Mouse (Mus musculus) limb, embryonic 14.5 days (tissue): ENCODE results near the gene Igsf21. TPM values are rescaled to one million over a fixed set of nuclear protein-coding genes. Genes with fewer than 3 reads are reported as not detected.

Experiments
- ATAC-seq: fragments of 200-750 bp; cut with Nextera tagmentation; 2 replicates; pipeline ENCODE4 v1.8.0; 2017; ENCODE audit warnings: low read depth, moderate number of reproducible peaks, moderate TSS enrichment; ENCODE audit not compliant: low FRiP score
- DNase-seq: peaks from one replicate; pipeline ENCODE4 v3.0.0-alpha.2; 2015; ENCODE audit warnings: low spot score
- H3K27ac ChIP-seq: fragments of 300-500 bp; sonication (generic); replicated peaks from 2 replicates; pipeline ENCODE4 v1.5.1; 2014; ENCODE audit warnings: low read depth, mild to moderate bottlenecking, low read length, moderate library complexity, mixed read lengths
- H3K27me3 ChIP-seq: fragments of 300-500 bp; sonication (generic); 2 replicates; pipeline ENCODE4 v1.6.1; 2014; ENCODE audit warnings: low read length, mixed read lengths; ENCODE audit not compliant: control insufficient read depth, insufficient read depth
- H3K36me3 ChIP-seq: fragments of 300-500 bp; sonication (generic); 2 replicates; pipeline ENCODE4 v1.6.1; 2014; ENCODE audit warnings: mild to moderate bottlenecking, low read length, moderate library complexity, mixed read lengths; ENCODE audit not compliant: control insufficient read depth, insufficient read depth
- H3K4me1 ChIP-seq: fragments of 300-500 bp; sonication (generic); 2 replicates; pipeline ENCODE4 v1.6.1; 2014; ENCODE audit warnings: antibody characterized with exemption, low read length, mixed read lengths; ENCODE audit not compliant: control insufficient read depth, insufficient read depth
- H3K4me2 ChIP-seq: fragments of 300-500 bp; sonication (generic); replicated peaks from 2 replicates; pipeline ENCODE4 v1.6.1; 2014; ENCODE audit warnings: low read depth, mild to moderate bottlenecking, low read length, moderate library complexity; ENCODE audit not compliant: severe bottlenecking
- H3K4me3 ChIP-seq: fragments of 300-500 bp; sonication (generic); replicated peaks from 2 replicates; pipeline ENCODE4 v1.5.1; 2014; ENCODE audit warnings: low read length
- H3K9ac ChIP-seq: fragments of 300-500 bp; sonication (generic); 2 replicates; pipeline ENCODE4 v1.6.1; 2014; ENCODE audit warnings: mild to moderate bottlenecking, low read depth, low read length, moderate library complexity; ENCODE audit not compliant: severe bottlenecking
- H3K9me3 ChIP-seq: fragments of 300-500 bp; sonication (generic); 2 replicates; pipeline ENCODE4 v1.6.1; 2016; ENCODE audit warnings: low read length; ENCODE audit not compliant: control insufficient read depth
- POLR2A ChIP-seq: fragments of 200-500 bp; IDR thresholded peaks from 2 replicates; pipeline ENCODE4 v1.8.0; 2012; ENCODE audit warnings: inconsistent platforms, mild to moderate bottlenecking, moderate library complexity, borderline replicate concordance; ENCODE audit not compliant: insufficient read depth, insufficient read length; ENCODE audit errors: extremely low read depth
- WGBS: fragments of 180-500 bp; shearing (Covaris S2); extraction: QIAGEN DNeasy Blood & Tissue Kit; methylation state at CpG from one replicate; pipeline ENCODE4 v1.1.7; 2014; 5-methylcytosine and 5-hydroxymethylcytosine counted together
- polyA plus RNA-seq, 2 experiments: library from polyadenylated mRNA; depleted of rRNA in 1 of 2; stranded (reverse) in 1 of 2; unstranded in 1 of 2; fragments of >200 nt; fragmentation: Nextera tagmentation in 1 of 2; extraction: Ambion mirVana in 1 of 2; gene quantifications; 2 replicates each; pipeline versions ENCODE4 v1.2.1 to v1.2.3; 2012 to 2014

Igsf21 gene
- polyA plus RNA-seq, 2 experiments: 0.45 to 0.55 TPM

- WGBS: 4% methylated on average over 10 of the region's 10 CpGs
Measured at GRCm38 (mm10) chr4:140244835-140245234, 1.7 kb downstream of the Igsf21 start.

GRCm38 (mm10) chr4:140244161-140244813, 2.3 kb downstream of the Igsf21 start:
- Histone ChIP-seq H3K9me3 (no peaks in the 10 kb centered on the region), H3K36me3 (no peaks in the 10 kb centered on the region), H3K27me3 (peaks cover 72% of the 10 kb centered on the region), H3K4me3 (no peak overlapping the region), H3K9ac (no peak overlapping the region), H3K4me1 (no peaks in the 10 kb centered on the region), H3K4me2 (no peak overlapping the region), H3K27ac (no peak overlapping the region)
- ATAC-seq (no peak), DNase-seq (no peak)
- no peak for TF ChIP-seq POLR2A
- 2% methylated on average over 26 of the region's 40 CpGs for WGBS

More at GRCm38 (mm10) chr4:140244835-140245234, 1.7 kb downstream of the Igsf21 start:
- Histone ChIP-seq H3K4me3 (no peak overlapping the region), H3K27ac (no peak overlapping the region), H3K4me2 (no peak overlapping the region), H3K9ac (no peak overlapping the region), H3K27me3 (peaks cover 78% of the 10 kb centered on the region), H3K36me3 (no peaks in the 10 kb centered on the region), H3K9me3 (no peaks in the 10 kb centered on the region), H3K4me1 (no peaks in the 10 kb centered on the region)
- no peak for DNase-seq
- TF ChIP-seq POLR2A: no peak
- ATAC-seq: no peak

GRCm38 (mm10) chr4:140243231-140243630, 3.4 kb downstream of the Igsf21 start:
- no peak overlapping the region for H3K9ac ChIP-seq
- no peak overlapping the region for H3K27ac ChIP-seq
- H3K27me3 ChIP-seq: peaks cover 62% of the 10 kb centered on the region
- DNase-seq (no peak), ATAC-seq (no peak)
- no peaks in the 10 kb centered on the region for H3K9me3 ChIP-seq
- H3K4me3 ChIP-seq: no peak overlapping the region
- no peaks in the 10 kb centered on the region for H3K36me3 ChIP-seq
- H3K4me2 ChIP-seq: no peak overlapping the region
- no peaks in the 10 kb centered on the region for H3K4me1 ChIP-seq
- WGBS: 15% methylated on average over 15 of the region's 16 CpGs
- TF ChIP-seq POLR2A: no peak

GRCm38 (mm10) chr4:140242291-140242690, 4.3 kb downstream of the Igsf21 start:
- DNase-seq (no peak), ATAC-seq (no peak)
- H3K27ac ChIP-seq: no peak overlapping the region
- no peaks in the 10 kb centered on the region for H3K9me3 ChIP-seq
- 63% methylated on average over 1 of the region's 1 CpGs for WGBS
- H3K4me1 ChIP-seq: no peaks in the 10 kb centered on the region
- H3K4me2 ChIP-seq: no peak overlapping the region
- no peaks in the 10 kb centered on the region for H3K36me3 ChIP-seq
- H3K9ac ChIP-seq: no peak overlapping the region
- no peak overlapping the region for H3K4me3 ChIP-seq
- H3K27me3 ChIP-seq: peaks cover 53% of the 10 kb centered on the region
- TF ChIP-seq POLR2A: no peak

GRCm38 (mm10) chr4:140237305-140237741, 9.3 kb downstream of the Igsf21 start:
- Histone ChIP-seq H3K27ac (no peak overlapping the region), H3K4me1 (no peaks in the 10 kb centered on the region), H3K27me3 (peaks cover 3% of the 10 kb centered on the region; the same call in 1 of the 2 replicates), H3K4me3 (no peak overlapping the region), H3K4me2 (no peak overlapping the region), H3K9me3 (no peaks in the 10 kb centered on the region), H3K36me3 (no peaks in the 10 kb centered on the region), H3K9ac (no peak overlapping the region)
- DNase-seq: no peak
- no peak for TF ChIP-seq POLR2A
- ATAC-seq: no peak
- WGBS: 25% methylated on average over 10 of the region's 10 CpGs
